Mouse (Mus musculus): ENCODE measurements around the gene Kdf1.
"Not testable (repeated sequence)": the region's sequence is repeated elsewhere in the genome, so short reads cannot be mapped to it uniquely, and the experiment has no call there.

GRCm38 (mm10) chr4:133512511-133512910, 6.3 kb upstream of the Kdf1 start:
- not testable (repeated sequence) for TF ChIP-seq CTCF, POLR2A (IDR thresholded peaks at IDR 0.05; ENCODE audit: insufficient read depth, low read depth, low read length)
